Mouse (Mus musculus): ENCODE measurements around the gene Prpf40b.
"Not testable (repeated sequence)": the region's sequence is repeated elsewhere in the genome, so short reads cannot be mapped to it uniquely, and the experiment has no call there.

Prpf40b gene

GRCm38 (mm10) chr15:99294813-99295374 lies at the start of gene Prpf40b:
TSS of gene Prpf40b (plus strand) at chr15:99295087.
- DNase-seq (ENCODE audit: low read depth, low spot score): peak; percentile 93

GRCm38 (mm10) chr15:99246736-99247135 lies 48.2 kb upstream of the Prpf40b start:
- not testable (repeated sequence) for DNase-seq (ENCODE audit: low read depth, low spot score)

- DNase-seq (ENCODE audit: low read depth, low spot score): peak; percentile 71
These were observed 45.9 kb upstream of the Prpf40b start for GRCm38 (mm10) chr15:99248972-99249371.

- DNase-seq (ENCODE audit: low read depth, low spot score): no peak
These were observed 44.9 kb upstream of the Prpf40b start for GRCm38 (mm10) chr15:99249938-99250337.

GRCm38 (mm10) chr15:99251111-99251510 lies 43.8 kb upstream of the Prpf40b start:
- DNase-seq (ENCODE audit: low read depth, low spot score): not testable (repeated sequence)

GRCm38 (mm10) chr15:99251626-99252380 lies 43.1 kb upstream of the Prpf40b start, which contains the start of gene Mcrs1:
TSS of gene Mcrs1 (minus strand) at chr15:99251961.
- DNase-seq (ENCODE audit: low read depth, low spot score): peak; percentile 99

GRCm38 (mm10) chr15:99252381-99253174 lies 42.3 kb upstream of the Prpf40b start:
- no peak for DNase-seq (ENCODE audit: low read depth, low spot score)

GRCm38 (mm10) chr15:99253175-99253479 lies 41.8 kb upstream of the Prpf40b start:
- DNase-seq (ENCODE audit: low read depth, low spot score): not testable (repeated sequence)

GRCm38 (mm10) chr15:99253772-99254171 lies 41.1 kb upstream of the Prpf40b start:
- no peak for DNase-seq (ENCODE audit: low read depth, low spot score)

GRCm38 (mm10) chr15:99254477-99255005 lies 40.3 kb upstream of the Prpf40b start:
- peak; percentile 48 for DNase-seq (ENCODE audit: low read depth, low spot score)

GRCm38 (mm10) chr15:99255241-99255749 lies 39.6 kb upstream of the Prpf40b start:
- no peak for DNase-seq (ENCODE audit: low read depth, low spot score)

- DNase-seq (ENCODE audit: low read depth, low spot score): peak; percentile 72
These were observed 35.6 kb upstream of the Prpf40b start for GRCm38 (mm10) chr15:99259167-99259729.

GRCm38 (mm10) chr15:99259730-99260252 lies 35.1 kb upstream of the Prpf40b start:
- DNase-seq (ENCODE audit: low read depth, low spot score): peak; percentile 94

GRCm38 (mm10) chr15:99262702-99263101 lies 32.2 kb upstream of the Prpf40b start:
- no peak for DNase-seq (ENCODE audit: low read depth, low spot score)

- no peak for DNase-seq (ENCODE audit: low read depth, low spot score)
These were observed 30.5 kb upstream of the Prpf40b start for GRCm38 (mm10) chr15:99264363-99264762.

GRCm38 (mm10) chr15:99265679-99266078 lies 29.2 kb upstream of the Prpf40b start:
- peak; percentile 77 for DNase-seq (ENCODE audit: low read depth, low spot score)

- DNase-seq (ENCODE audit: low read depth, low spot score): no peak
These were observed 18.8 kb upstream of the Prpf40b start for GRCm38 (mm10) chr15:99276095-99276494.

GRCm38 (mm10) chr15:99278271-99278670 lies 16.6 kb upstream of the Prpf40b start:
- DNase-seq (ENCODE audit: low read depth, low spot score): no peak

GRCm38 (mm10) chr15:99283456-99283855 lies 11.4 kb upstream of the Prpf40b start:
- no peak for DNase-seq (ENCODE audit: low read depth, low spot score)

- DNase-seq (ENCODE audit: low read depth, low spot score): no peak
These were observed 10.2 kb upstream of the Prpf40b start for GRCm38 (mm10) chr15:99284527-99285188.

GRCm38 (mm10) chr15:99285189-99285535 lies 9.7 kb upstream of the Prpf40b start:
- no peak for DNase-seq (ENCODE audit: low read depth, low spot score)

Data from skeletal muscle tissue, adult 2 months (tissue).